Mouse (Mus musculus) testis, adult 2 months (tissue): ENCODE data around the gene Rcsd1.

Source experiments
- CTCF ChIP-seq: fragments of 200-500 bp; IDR thresholded peaks from 2 replicates; pipeline ENCODE4 v1.5.1; 2012; ENCODE audit warnings: low read depth, mild to moderate bottlenecking, inconsistent platforms, low read length, moderate library complexity; ENCODE audit not compliant: control insufficient read depth, insufficient read depth, insufficient replicate concordance
- POLR2A ChIP-seq: fragments of 200-500 bp; IDR thresholded peaks from 2 replicates; pipeline ENCODE4 v1.6.1; 2012; ENCODE audit warnings: low read depth, mild to moderate bottlenecking, inconsistent platforms, low read length, moderate library complexity; ENCODE audit not compliant: control insufficient read depth

- TF ChIP-seq CTCF (no peak), POLR2A (no peak)
Measured at GRCm38 (mm10) chr1:165738985-165739384, 29.4 kb upstream of the Rcsd1 start.
